Mouse (Mus musculus) intestine, postnatal 0 days (tissue): ENCODE measurements around the gene Mt2. TPM values are rescaled to one million over a fixed set of nuclear protein-coding genes. Genes with fewer than 3 reads are reported as not detected.

Experiments used
- ATAC-seq: fragments of 200-750 bp; cut with Nextera tagmentation; 2 replicates; pipeline ENCODE4 v1.8.0; 2017; ENCODE audit warnings: mild to moderate bottlenecking, moderate TSS enrichment, moderate library complexity
- H3K27ac ChIP-seq: fragments of 300-500 bp; sonication (generic); 2 replicates; pipeline ENCODE4 v1.5.1; 2014; ENCODE audit warnings: mild to moderate bottlenecking, low read depth, low read length, moderate library complexity
- H3K27me3 ChIP-seq: fragments of 300-500 bp; sonication (generic); replicated peaks from 2 replicates; pipeline ENCODE4 v1.6.1; 2014; ENCODE audit warnings: low read length, mixed read lengths; ENCODE audit not compliant: control insufficient read depth, insufficient read depth
- H3K36me3 ChIP-seq: fragments of 300-500 bp; sonication (generic); 2 replicates; pipeline ENCODE4 v1.6.1; 2014; ENCODE audit warnings: mild to moderate bottlenecking, moderate library complexity; ENCODE audit not compliant: control insufficient read depth, insufficient read depth
- H3K4me1 ChIP-seq: fragments of 300-500 bp; sonication (generic); replicated peaks from 2 replicates; pipeline ENCODE4 v1.6.1; 2014; ENCODE audit warnings: antibody characterized with exemption, low read length, mixed read lengths; ENCODE audit not compliant: control insufficient read depth, insufficient read depth
- H3K4me2 ChIP-seq: fragments of 300-500 bp; sonication (generic); replicated peaks from 2 replicates; pipeline ENCODE4 v1.6.1; 2014; ENCODE audit warnings: low read depth, mild to moderate bottlenecking, moderate library complexity
- H3K4me3 ChIP-seq: fragments of 300-500 bp; sonication (generic); 2 replicates; pipeline ENCODE4 v1.5.1; 2014; ENCODE audit warnings: low read depth, low read length
- H3K9ac ChIP-seq: fragments of 300-500 bp; sonication (generic); 2 replicates; pipeline ENCODE4 v1.6.1; 2014; ENCODE audit warnings: mild to moderate bottlenecking, low read depth, low read length
- H3K9me3 ChIP-seq: fragments of 300-500 bp; sonication (generic); 2 replicates; pipeline ENCODE4 v1.6.1; 2016; ENCODE audit warnings: mixed run types; ENCODE audit not compliant: control insufficient read depth
- CTCF ChIP-seq: sonication (generic); IDR thresholded peaks from 2 replicates; pipeline ENCODE4 v1.5.1; 2016; ENCODE audit warnings: low read depth, mild to moderate bottlenecking, control low read depth, antibody characterized with exemption, moderate library complexity
- WGBS: fragments of 180-500 bp; shearing (Covaris S2); extraction: QIAGEN DNeasy Blood & Tissue Kit; methylation state at CpG from one replicate; pipeline ENCODE4 v1.1.7; 2014; 5-methylcytosine and 5-hydroxymethylcytosine counted together
- polyA plus RNA-seq: library from polyadenylated mRNA; unstranded; fragments of >200 nt; fragmentation: Nextera tagmentation; extraction: Ambion mirVana; gene quantifications from 2 replicates; pipeline ENCODE4 v1.2.1, GENCODE M21; 2015

Gene Mt2
- polyA plus RNA-seq, 1 experiment from 2014 or later, result 224 TPM

GRCm38 (mm10) chr8:94206256-94206655, 33.8 kb downstream of the Mt2 start:
- no peak overlapping the region for H3K4me3 ChIP-seq
- H3K9ac ChIP-seq, result no peak overlapping the region
- no peak for ATAC-seq
- 79% methylated on average over 8 of the region's 8 CpGs for WGBS
- no peaks in the 10 kb centered on the region for H3K27me3 ChIP-seq
- no peaks in the 10 kb centered on the region for H3K4me1 ChIP-seq
- H3K27ac ChIP-seq, result no peak overlapping the region
- no peak for TF ChIP-seq CTCF
- H3K36me3 ChIP-seq, result no peaks in the 10 kb centered on the region
- no peaks in the 10 kb centered on the region for H3K9me3 ChIP-seq
- no peak overlapping the region for H3K4me2 ChIP-seq

DNA sequence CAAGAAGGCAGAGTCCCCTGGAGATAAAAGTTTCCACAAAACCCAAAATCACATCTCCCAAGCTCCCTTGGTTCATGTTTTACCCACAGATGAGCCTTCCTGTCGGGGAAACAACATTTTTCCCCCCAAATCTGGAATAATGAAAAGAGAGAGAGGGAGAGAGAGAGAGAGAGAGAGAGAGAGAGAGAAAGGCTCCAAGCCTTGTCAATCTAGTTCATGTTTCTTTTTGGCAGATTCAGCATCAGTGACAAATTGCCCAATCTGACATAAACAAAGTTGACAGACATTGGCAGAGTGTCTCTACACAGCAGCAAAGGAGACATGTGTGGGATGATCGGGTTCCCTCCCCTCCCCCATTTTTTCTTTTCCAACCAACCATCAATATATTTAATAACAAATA, 35.0 kb downstream of the Mt2 start:
- H3K27ac ChIP-seq, result no peak overlapping the region
- no peaks in the 10 kb centered on the region for H3K9me3 ChIP-seq
- H3K27me3 ChIP-seq, result no peaks in the 10 kb centered on the region
- H3K9ac ChIP-seq, result no peak overlapping the region
- 64% methylated on average over 2 of the region's 2 CpGs for WGBS
- ATAC-seq, result no peak
- no peak overlapping the region for H3K4me2 ChIP-seq
- H3K36me3 ChIP-seq, result no peaks in the 10 kb centered on the region
- H3K4me1 ChIP-seq, result no peaks in the 10 kb centered on the region
- TF ChIP-seq CTCF, result no peak
- H3K4me3 ChIP-seq, result no peak overlapping the region

GRCm38 (mm10) chr8:94209639-94210038, 37.2 kb downstream of the Mt2 start:
- WGBS, result 82% methylated on average over 6 of the region's 6 CpGs

GRCm38 (mm10) chr8:94210225-94210624, 37.8 kb downstream of the Mt2 start:
- Histone ChIP-seq H3K4me3 (no peak overlapping the region), H3K4me1 (0 out of 2 replicates have a peak, but pooled peaks cover 4% of the 10 kb centered on the region), H3K27me3 (no peaks in the 10 kb centered on the region), H3K4me2 (no peak overlapping the region), H3K36me3 (no peaks in the 10 kb centered on the region), H3K9me3 (no peaks in the 10 kb centered on the region), H3K9ac (no peak overlapping the region), H3K27ac (no peak overlapping the region)
- no peak for ATAC-seq
- WGBS, result 71% methylated on average over 3 of the region's 3 CpGs
- no peak for TF ChIP-seq CTCF

More at GRCm38 (mm10) chr8:94209639-94210038, 37.2 kb downstream of the Mt2 start:
- H3K36me3 ChIP-seq, result no peaks in the 10 kb centered on the region
- H3K9me3 ChIP-seq, result no peaks in the 10 kb centered on the region
- H3K27ac ChIP-seq, result no peak overlapping the region
- no peak overlapping the region for H3K9ac ChIP-seq
- TF ChIP-seq CTCF, result no peak
- no peaks in the 10 kb centered on the region for H3K4me1 ChIP-seq
- no peak for ATAC-seq
- no peak overlapping the region for H3K4me3 ChIP-seq
- H3K27me3 ChIP-seq, result no peaks in the 10 kb centered on the region
- H3K4me2 ChIP-seq, result no peak overlapping the region

DNA sequence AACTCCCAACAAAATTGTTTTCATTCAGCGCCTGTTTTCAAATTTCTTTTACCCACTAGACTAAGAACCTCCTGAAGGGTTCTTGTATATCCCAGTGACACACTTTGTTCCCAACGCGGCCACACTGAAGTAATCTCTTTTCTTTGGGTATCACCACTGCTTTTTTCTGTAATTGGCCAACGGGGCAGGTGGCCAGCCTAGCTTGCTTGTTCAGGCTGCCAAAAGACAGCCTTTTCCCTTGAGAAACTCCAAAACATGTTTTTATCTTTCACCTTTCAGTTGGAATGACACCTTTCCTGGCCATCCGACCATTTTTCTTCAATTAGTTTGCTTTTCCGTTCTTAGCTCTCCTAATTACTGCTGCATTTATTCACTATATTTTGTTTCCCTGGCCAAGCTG, 41.4 kb downstream of the Mt2 start:
- ATAC-seq, result no peak
- Histone ChIP-seq H3K36me3 (no peaks in the 10 kb centered on the region), H3K27me3 (no peaks in the 10 kb centered on the region), H3K4me1 (0 out of 2 replicates have a peak, but pooled peaks cover 4% of the 10 kb centered on the region), H3K9ac (no peak overlapping the region), H3K27ac (no peak overlapping the region), H3K4me3 (peak overlapping the region; percentile 68; the same call in 1 of the 2 replicates), H3K9me3 (no peaks in the 10 kb centered on the region), H3K4me2 (peak overlapping the region; percentile 93)
- WGBS, result 65% methylated on average over 6 of the region's 6 CpGs
- no peak for TF ChIP-seq CTCF

GRCm38 (mm10) chr8:94214252-94215173, 42.0 kb downstream of the Mt2 start, which contains the start of gene Nup93:
Gene Nup93, plus strand, starts transcription at chr8:94214564.
- Histone ChIP-seq H3K27me3 (no peaks in the 10 kb centered on the region), H3K9ac (peak within 1 kb of the TSS; percentile 72), H3K36me3 (no peaks in the 10 kb centered on the region), H3K9me3 (no peaks in the 10 kb centered on the region), H3K4me2 (peak within 1 kb of the TSS; percentile 93), H3K4me1 (0 out of 2 replicates have a peak, but pooled peaks cover 4% of the 10 kb centered on the region), H3K27ac (peak within 1 kb of the TSS; percentile 60; the same call in 1 of the 2 replicates), H3K4me3 (peak within 1 kb of the TSS; percentile 68)
- TF ChIP-seq CTCF, result no peak
- peak; percentile 97 for ATAC-seq
- under 1% methylated on average over 64 of the region's 68 CpGs for WGBS

Other genes starting within 250 kb of the Mt2 start
- gene Amfr, start 159.8 kb upstream of the Mt2 start, polyA plus RNA-seq, result 61.8 and 65.0 TPM in 2 replicates
- 58.3 and 60.3 TPM in 2 replicates for gene Nudt21, start 135.6 kb upstream of the Mt2 start, polyA plus RNA-seq
- 5.2 and 5.5 TPM in 2 replicates for gene Ogfod1, start 135.5 kb upstream of the Mt2 start, polyA plus RNA-seq
- 3.6 and 4.6 TPM in 2 replicates for gene Bbs2, start 73.7 kb upstream of the Mt2 start, polyA plus RNA-seq
- 0.69 and 2.6 TPM in 2 replicates for gene Mt4, start 35.5 kb upstream of the Mt2 start, polyA plus RNA-seq
- 4.4 and 4.7 TPM in 2 replicates for gene Mt3, start 20.1 kb upstream of the Mt2 start, polyA plus RNA-seq
- gene Mt1, start 6.4 kb downstream of the Mt2 start, polyA plus RNA-seq, result 2,068 and 2,262 TPM in 2 replicates
- gene Nup93, start 41.9 kb downstream of the Mt2 start, polyA plus RNA-seq, result 21.2 and 21.9 TPM in 2 replicates
- 0.16 TPM in 1 of 2 replicates, not detected in the other for gene Slc12a3, start 156.5 kb downstream of the Mt2 start, polyA plus RNA-seq
- 135 and 154 TPM in 2 replicates for gene Herpud1, start 213.8 kb downstream of the Mt2 start, polyA plus RNA-seq